Mouse (Mus musculus) sigmoid colon, adult 10 weeks (tissue): ENCODE measurements around the gene C9orf72. TPM values are rescaled to one million over a fixed set of nuclear protein-coding genes. Genes with fewer than 3 reads are reported as not detected.

ENCODE experiments used
- polyA plus RNA-seq: library from polyadenylated mRNA; stranded (reverse); fragments of 350-450 nt; fragmentation: Illumina TruSeq; extraction: RNeasy Lipid Tissue Mini Kit (QIAGEN cat#74804); gene quantifications from one replicate; pipeline ENCODE4 v1.2.3, GENCODE M21; 2014; ENCODE audit warnings: low read depth, low replicate concordance

C9orf72 gene
- polyA plus RNA-seq = 26.1 TPM

DNA sequence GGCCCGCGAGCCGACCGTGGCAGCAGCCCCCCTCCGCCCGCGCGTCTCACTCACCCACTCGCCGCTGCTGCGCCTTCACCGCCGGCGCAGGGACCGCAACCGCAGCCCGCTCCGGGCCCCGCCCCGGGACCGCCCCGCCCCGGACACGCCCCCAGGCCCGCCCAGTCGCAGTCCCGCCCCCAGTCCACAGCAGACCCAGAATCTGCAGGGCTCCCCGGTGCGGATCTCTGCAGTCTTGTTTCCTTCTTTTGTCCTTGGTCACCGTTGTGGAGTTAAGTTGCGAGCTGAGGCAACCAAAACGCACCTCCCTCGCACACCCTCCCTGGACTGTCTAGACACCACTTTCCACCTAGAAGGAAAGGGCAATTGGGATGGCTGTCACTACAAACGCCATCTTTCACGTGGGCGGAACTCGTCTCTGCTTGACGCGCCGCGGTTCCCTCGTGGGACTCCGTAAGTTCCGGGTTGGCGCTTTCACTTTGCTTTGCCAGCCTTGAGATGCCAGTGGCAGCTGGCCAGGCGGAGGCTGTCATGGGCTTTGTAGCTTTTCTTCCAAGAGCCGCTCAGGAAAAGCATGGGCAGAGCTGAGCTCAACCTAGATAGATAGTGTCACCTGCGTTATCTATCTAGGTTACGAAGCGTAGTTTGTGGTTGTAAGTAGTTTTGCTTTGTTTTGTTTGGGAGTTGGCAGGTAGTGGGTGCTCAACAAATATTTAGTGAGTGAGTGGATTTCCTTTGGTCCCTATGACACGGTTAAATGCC, at the start of gene C9orf72:
Gene C9orf72 (minus strand): TSS at position 442 of the 762 bp plus-strand sequence.

DNA sequence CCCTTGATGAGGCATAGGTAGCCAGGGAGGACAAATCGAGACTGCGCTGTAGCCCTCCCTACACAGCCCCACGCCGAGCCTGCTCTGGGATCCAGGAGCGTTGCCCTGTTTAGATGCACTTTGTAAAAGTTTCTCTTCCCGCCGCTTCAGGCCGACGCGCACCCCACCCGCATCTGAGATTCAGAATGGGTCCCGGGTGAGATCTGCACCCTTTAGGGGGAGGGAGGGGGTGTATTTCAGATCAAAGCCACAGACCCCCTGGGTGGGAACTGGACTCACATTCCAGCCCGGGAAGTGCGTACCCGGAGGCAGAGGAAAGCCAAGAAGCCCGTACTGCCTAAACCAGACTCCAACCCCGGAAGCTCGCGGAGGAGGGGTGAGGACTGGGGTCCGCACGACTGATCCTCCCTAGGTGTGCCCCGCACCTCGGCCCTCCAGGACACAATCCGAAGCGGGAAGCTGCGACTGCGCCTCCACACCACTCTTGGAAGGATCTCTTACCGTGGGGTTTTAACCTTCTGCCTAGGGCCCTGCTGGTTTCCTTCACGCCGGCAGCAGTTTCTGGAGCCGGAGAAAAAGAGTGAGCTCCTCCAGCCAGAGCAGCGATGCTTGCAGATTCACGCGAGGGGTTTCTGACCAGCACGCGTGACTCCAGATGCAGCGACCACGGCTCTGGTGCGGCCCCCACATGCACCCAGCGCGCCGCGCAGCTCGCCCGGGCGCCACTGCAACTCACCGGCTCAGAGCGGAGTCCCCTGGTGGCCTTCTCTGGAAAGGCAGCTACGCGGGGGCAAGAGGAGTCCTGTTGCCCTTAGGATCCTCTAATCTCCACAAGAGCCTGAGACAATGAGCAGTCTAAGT, 69.0 kb downstream of the C9orf72 start, which contains the start of gene Mob3b:
Gene Mob3b (minus strand): TSS at position 734 of the 861 bp plus-strand sequence.

DNA sequence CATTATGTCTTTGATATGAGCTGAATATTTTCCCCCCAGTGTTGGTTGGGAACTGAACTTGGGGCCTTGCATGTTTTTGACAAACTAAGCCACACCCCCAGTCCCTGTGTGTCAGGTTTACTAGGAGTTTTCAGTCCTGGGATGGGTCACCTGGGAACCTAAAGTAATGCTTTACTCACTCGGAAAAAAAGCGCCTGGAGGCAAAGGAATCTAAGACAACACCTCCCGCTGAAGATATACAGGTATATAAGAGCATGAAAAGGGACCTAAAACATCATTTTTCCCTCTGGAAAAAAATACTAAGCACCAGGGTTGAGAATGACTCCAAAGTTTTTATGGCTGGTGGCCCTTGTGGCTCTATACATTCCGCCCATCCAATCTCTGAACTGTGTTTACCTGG, 74.2 kb downstream of the C9orf72 start, which contains the start of gene Ifnk:
Gene Ifnk (plus strand): TSS at position 301 of the 400 bp plus-strand sequence.

Other genes starting within 250 kb of the C9orf72 start
- gene Ifnk, start 74.1 kb downstream of the C9orf72 start, polyA plus RNA-seq = not detected
- gene Mob3b, start 68.7 kb downstream of the C9orf72 start, polyA plus RNA-seq = 30.7 TPM